Mouse (Mus musculus): ENCODE results near the gene Bbip1. TPM values are rescaled to one million over a fixed set of nuclear protein-coding genes. Genes with fewer than 3 reads are reported as not detected.

The Bbip1 gene
- total and polyA plus RNA-seq, 3 experiments = 71.3 to 75.9 TPM; not detected in 1

DNA sequence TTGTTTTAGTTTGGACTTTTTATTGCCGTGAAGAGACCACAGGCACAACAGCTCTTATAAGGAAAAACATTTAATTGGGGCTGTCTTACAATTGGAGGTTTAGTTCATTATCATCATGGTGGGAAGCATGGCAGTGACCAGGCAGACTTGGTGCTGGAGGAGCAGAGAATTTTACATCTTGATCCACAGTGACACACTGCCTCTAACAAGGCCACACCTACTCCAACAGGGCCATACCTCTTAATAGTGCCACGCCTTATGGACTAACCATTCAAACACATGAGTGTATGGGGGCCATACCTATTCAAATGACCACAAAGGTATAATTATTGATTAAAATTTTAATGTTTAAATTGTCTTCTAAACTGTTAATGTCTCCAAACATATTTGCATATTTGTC is 13.1 kb upstream of the Bbip1 start:
- Histone ChIP-seq H3K9me3 (replicated peaks; ENCODE audit: insufficient read depth, low read length) (no peaks in the 10 kb centered on the region), H3K27me3 (ENCODE audit: control insufficient read depth in 1 of 2, insufficient read depth in 2 of 2, low read length in 2 of 2) (no peaks in the 10 kb centered on the region), H3K9ac (ENCODE audit: control insufficient read depth, low read depth, low read length, poor library complexity, severe bottlenecking) (no peak overlapping the region), H3K36me3 (ENCODE audit: control insufficient read depth in 1 of 2, insufficient read depth in 2 of 2, low read length in 2 of 2) (peaks cover 5 to 27% of the 10 kb centered on the region in 2 experiments; a peak in 3 of 4 replicates), H3K4me3 (ENCODE audit: control insufficient read depth in 1 of 2, insufficient read depth in 1 of 2, low read depth in 2 of 2, low read length in 2 of 2) (no peak overlapping the region), H3K27ac (ENCODE audit: control insufficient read depth, low read depth, low read length) (no peak overlapping the region), H3K79me2 (ENCODE audit: control insufficient read depth, insufficient read depth, low read length, poor library complexity) (peaks cover 38% of the 10 kb centered on the region), H3K4me1 (ENCODE audit: control insufficient read depth in 1 of 2, insufficient read depth in 2 of 2, low read length in 2 of 2) (peaks cover 7 to 8% of the 10 kb centered on the region in 2 experiments; a peak in 3 of 4 replicates)
- no peak for TF ChIP-seq GATA1 (IDR thresholded peaks at IDR 0.05; ENCODE audit: low read depth, low read length)
- TF ChIP-seq BHLHE40 (IDR thresholded peaks at IDR 0.05; ENCODE audit: borderline replicate concordance, low read depth, low read length) = no peak
- no peak for TF ChIP-seq NRF1 (IDR thresholded peaks at IDR 0.05; ENCODE audit: insufficient read depth, low read depth, low read length, poor library complexity, severe bottlenecking)
- TF ChIP-seq MYC (IDR thresholded peaks at IDR 0.05; ENCODE audit: low read depth, low read length) = no peak
- TF ChIP-seq USF1 (IDR thresholded peaks at IDR 0.05; ENCODE audit: low read depth, low read length) = no peak
- no peak for TF ChIP-seq TAL1 (IDR thresholded peaks at IDR 0.05; ENCODE audit: low read length)
- no peak for TF ChIP-seq EP300 (IDR thresholded peaks at IDR 0.05; ENCODE audit: low read depth in 1 of 2, low read length in 2 of 2)
- no peak for TF ChIP-seq E2F4 (IDR thresholded peaks at IDR 0.05; ENCODE audit: borderline replicate concordance, low read depth, low read length)
- no peak for TF ChIP-seq MAZ (IDR thresholded peaks at IDR 0.05; ENCODE audit: low read depth, low read length)
- TF ChIP-seq HCFC1 (IDR thresholded peaks at IDR 0.05; ENCODE audit: low read depth, low read length) = no peak
- TF ChIP-seq JUND (IDR thresholded peaks at IDR 0.05; ENCODE audit: low read depth, low read length) = no peak
- TF ChIP-seq UBTF (IDR thresholded peaks at IDR 0.05; ENCODE audit: borderline replicate concordance, insufficient read depth, low read depth, low read length) = no peak
- no peak for TF ChIP-seq CTCF (IDR thresholded peaks at IDR 0.05 in 2 of 3, conservative IDR thresholded peaks at IDR 0.05 in 1 of 3; ENCODE audit: control insufficient read depth in 1 of 3, insufficient read depth in 1 of 3, low read depth in 2 of 3, low read length in 3 of 3, poor library complexity in 1 of 3, severe bottlenecking in 1 of 3)
- DNase-seq (ENCODE audit: low read depth, low spot score) = no peak

- peaks cover 4 to 51% of the 10 kb centered on the region in 2 experiments; a peak in 3 of 4 replicates for H3K36me3 ChIP-seq (ENCODE audit: control insufficient read depth in 1 of 2, insufficient read depth in 2 of 2, low read length in 2 of 2)
- H3K4me1 ChIP-seq (ENCODE audit: control insufficient read depth in 1 of 2, insufficient read depth in 2 of 2, low read length in 2 of 2) = peaks cover 22 to 49% of the 10 kb centered on the region in 2 experiments
- H3K79me2 ChIP-seq (ENCODE audit: control insufficient read depth, insufficient read depth, low read length, poor library complexity) = peaks cover 42% of the 10 kb centered on the region
- H3K9me3 ChIP-seq (replicated peaks; ENCODE audit: insufficient read depth, low read length) = no peaks in the 10 kb centered on the region
- H3K4me3 ChIP-seq (ENCODE audit: control insufficient read depth in 1 of 2, insufficient read depth in 1 of 2, low read depth in 2 of 2, low read length in 2 of 2) = peak overlapping the region; percentile 72 to 95
- H3K27me3 ChIP-seq (ENCODE audit: control insufficient read depth in 1 of 2, insufficient read depth in 2 of 2, low read length in 2 of 2) = no peaks in the 10 kb centered on the region
- peak; percentile 81 for DNase-seq (ENCODE audit: low read depth, low spot score)
- peak overlapping the region; percentile 81 for H3K27ac ChIP-seq (ENCODE audit: control insufficient read depth, low read depth, low read length)
- H3K9ac ChIP-seq (ENCODE audit: control insufficient read depth, low read depth, low read length, poor library complexity, severe bottlenecking) = peak overlapping the region; percentile 97
- TF ChIP-seq MAX (IDR thresholded peaks at IDR 0.05; ENCODE audit: low read length) = 0 out of 2 replicates have a peak, but pooled peaks have one; percentile 20
- 0 out of 2 replicates have a peak, but pooled peaks have one; percentile 10 for TF ChIP-seq MYC (IDR thresholded peaks at IDR 0.05; ENCODE audit: low read depth, low read length)
- peak; percentile 82 for TF ChIP-seq SIN3A (IDR thresholded peaks at IDR 0.05; ENCODE audit: low read length)
- TF ChIP-seq UBTF (IDR thresholded peaks at IDR 0.05; ENCODE audit: borderline replicate concordance, insufficient read depth, low read depth, low read length) = peak; percentile 78; the same call in 1 of the 2 replicates
- TF ChIP-seq MXI1 (IDR thresholded peaks at IDR 0.05; ENCODE audit: low read depth, low read length) = peak; percentile 59
- TF ChIP-seq TCF12 (IDR thresholded peaks at IDR 0.05; ENCODE audit: low read depth, low read length) = 0 out of 2 replicates have a peak, but pooled peaks have one; percentile 20
- no peak for TF ChIP-seq ZMIZ1 (IDR thresholded peaks at IDR 0.05; ENCODE audit: low read depth, low read length)
- no peak for TF ChIP-seq POLR2AphosphoS2 (IDR thresholded peaks at IDR 0.05; ENCODE audit: low read length)
- peak; percentile 66; the same call in 1 of the 2 replicates for TF ChIP-seq ZNF384 (IDR thresholded peaks at IDR 0.05; ENCODE audit: low read depth, low read length)
- TF ChIP-seq MYB (IDR thresholded peaks at IDR 0.05; ENCODE audit: low read depth, low read length) = no peak
- TF ChIP-seq MAZ (IDR thresholded peaks at IDR 0.05; ENCODE audit: low read depth, low read length) = 0 out of 2 replicates have a peak, but pooled peaks have one; percentile 22
- 0 out of 4 replicates have a peak, but pooled peaks of 1 of the 2 experiments have one; percentile 35 for TF ChIP-seq EP300 (IDR thresholded peaks at IDR 0.05; ENCODE audit: low read depth in 1 of 2, low read length in 2 of 2)
Observed at GRCm38 (mm10) chr19:53945171-53946042, 980 bp upstream of the Bbip1 start.

All from MEL (cell line).